Mouse (Mus musculus) stomach, embryonic 15.5 days (tissue): ENCODE data around the gene Rab19. TPM values are rescaled to one million over a fixed set of nuclear protein-coding genes. Genes with fewer than 3 reads are reported as not detected.

Experiments used
- ATAC-seq: fragments of 200-750 bp; cut with Nextera tagmentation; 2 replicates; pipeline ENCODE4 v1.8.0; 2017; ENCODE audit warnings: low read depth, moderate number of reproducible peaks, moderate TSS enrichment; ENCODE audit not compliant: insufficient read depth, low FRiP score
- H3K27ac ChIP-seq: fragments of 300-500 bp; sonication (generic); 2 replicates; pipeline ENCODE4 v1.5.1; 2015; ENCODE audit warnings: mild to moderate bottlenecking, inconsistent platforms
- H3K27me3 ChIP-seq: fragments of 300-500 bp; sonication (generic); replicated peaks from 2 replicates; pipeline ENCODE4 v1.6.1; 2015; ENCODE audit warnings: inconsistent platforms
- H3K36me3 ChIP-seq: fragments of 300-500 bp; sonication (generic); 2 replicates; pipeline ENCODE4 v1.6.1; 2015; ENCODE audit warnings: inconsistent platforms
- H3K4me1 ChIP-seq: fragments of 300-500 bp; sonication (generic); 2 replicates; pipeline ENCODE4 v1.6.1; 2015; ENCODE audit warnings: inconsistent platforms
- H3K4me2 ChIP-seq: fragments of 300-500 bp; sonication (generic); 2 replicates; pipeline ENCODE4 v1.6.1; 2015; ENCODE audit warnings: mild to moderate bottlenecking, inconsistent platforms
- H3K4me3 ChIP-seq: fragments of 300-500 bp; sonication (generic); replicated peaks from 2 replicates; pipeline ENCODE4 v1.5.1; 2015; ENCODE audit warnings: inconsistent platforms
- H3K9ac ChIP-seq: fragments of 300-500 bp; sonication (generic); 2 replicates; pipeline ENCODE4 v1.6.1; 2015; ENCODE audit warnings: inconsistent platforms
- H3K9me3 ChIP-seq: fragments of 300-500 bp; sonication (generic); 2 replicates; pipeline ENCODE4 v1.6.1; 2016; ENCODE audit warnings: inconsistent platforms
- WGBS: fragments of 180-500 bp; shearing (Covaris S2); methylation state at CpG from one replicate; pipeline ENCODE4 v1.1.7; 2015; 5-methylcytosine and 5-hydroxymethylcytosine counted together
- polyA plus RNA-seq: library from polyadenylated mRNA; unstranded; fragments of >200 nt; fragmentation: Nextera tagmentation; extraction: Ambion mirVana; gene quantifications from 2 replicates; pipeline ENCODE4 v1.2.1, GENCODE M21; 2015

Gene Rab19
- 4.8 and 6.1 TPM in 2 replicates for polyA plus RNA-seq

DNA sequence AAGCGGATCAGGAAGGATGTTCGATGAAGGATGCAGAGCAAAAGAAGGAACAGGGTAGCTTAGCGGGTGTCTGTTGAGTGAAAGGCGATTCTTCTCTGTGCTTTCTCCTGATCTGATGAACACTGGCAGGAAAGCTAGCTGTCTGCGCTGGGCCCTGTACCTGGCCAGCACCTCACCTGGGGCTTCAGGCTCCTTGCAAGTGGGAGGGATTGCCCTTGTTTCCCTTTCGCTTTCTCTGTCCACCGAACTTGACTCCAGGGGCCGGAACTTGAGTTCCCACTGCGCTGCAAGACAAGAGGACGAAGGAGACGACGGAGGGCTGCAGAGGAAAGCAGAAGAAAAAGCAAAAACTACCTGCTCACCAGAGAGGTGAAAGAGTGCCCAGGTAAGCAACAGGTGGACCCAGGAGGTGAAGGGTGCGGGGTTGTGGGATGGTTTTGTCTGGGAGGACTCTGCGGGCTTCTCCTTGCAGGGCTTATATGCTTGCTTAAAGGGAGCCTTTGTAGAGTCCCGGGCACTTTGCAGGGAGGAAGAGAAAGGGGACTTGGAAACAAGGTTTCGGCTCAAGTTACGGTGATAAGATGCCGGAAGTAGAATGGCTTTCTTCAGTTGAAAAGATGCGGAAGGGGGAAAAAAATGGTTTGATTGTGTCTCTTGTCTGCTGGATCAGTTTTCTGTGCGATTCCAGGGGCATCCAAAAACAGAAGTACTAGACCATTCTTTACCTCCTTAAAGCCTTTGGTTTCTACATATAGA lies at the start of gene Rab19:
TSS of gene Rab19 (plus strand) at position 51 of the 756 bp plus-strand sequence.
- H3K4me3 ChIP-seq: peak within 1 kb of the TSS; percentile 42
- H3K4me1 ChIP-seq: peaks cover 4% of the 10 kb centered on the region; the same call in 1 of the 2 replicates
- H3K36me3 ChIP-seq: no peaks in the 10 kb centered on the region
- peak within 1 kb of the TSS; percentile 60 for H3K4me2 ChIP-seq
- 5% methylated on average over 20 of the region's 20 CpGs for WGBS
- H3K27ac ChIP-seq: peak within 1 kb of the TSS; percentile 61
- peak; percentile 21; the same call in 1 of the 2 replicates for ATAC-seq
- H3K9ac ChIP-seq: no peak within 1 kb of the TSS; the same call in 1 of the 2 replicates
- no peaks in the 10 kb centered on the region for H3K27me3 ChIP-seq
- H3K9me3 ChIP-seq: no peaks in the 10 kb centered on the region

DNA sequence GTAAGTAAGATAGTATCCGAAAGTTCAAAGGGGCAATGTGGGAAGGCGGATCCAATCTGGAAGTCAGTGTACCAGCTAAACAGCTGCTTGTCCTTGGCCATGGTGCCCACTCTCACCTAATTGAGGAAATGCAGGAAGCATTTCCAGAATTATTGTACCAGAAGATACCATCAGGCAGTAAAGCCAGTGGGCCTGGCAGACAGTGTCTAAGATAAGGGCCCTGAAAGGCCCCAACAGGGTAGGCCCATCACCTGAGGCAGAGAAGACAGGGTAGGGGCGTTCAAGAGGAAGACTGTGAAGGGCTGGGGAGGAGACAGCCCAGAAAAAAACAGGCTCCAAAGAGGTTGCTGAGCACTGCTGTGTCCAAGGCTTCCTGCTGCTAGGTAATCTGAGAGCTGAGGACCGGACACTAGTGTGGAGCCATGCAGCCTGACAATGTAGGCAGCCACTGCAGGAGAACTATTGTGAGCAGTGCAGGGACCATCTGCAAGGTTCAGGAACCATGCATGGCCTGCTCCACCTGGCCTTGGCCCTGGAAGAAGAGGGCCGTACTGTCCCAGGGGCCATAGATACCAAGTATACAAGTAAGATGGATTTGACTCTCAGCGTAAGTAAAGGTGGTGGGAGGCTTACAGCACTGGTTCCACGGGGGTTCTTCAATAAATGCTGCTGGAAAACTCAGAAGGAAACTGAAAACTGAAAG lies 48.8 kb upstream of the Rab19 start:
- Histone ChIP-seq H3K4me1 (no peaks in the 10 kb centered on the region), H3K4me3 (no peak overlapping the region), H3K27me3 (no peaks in the 10 kb centered on the region), H3K9me3 (no peaks in the 10 kb centered on the region), H3K27ac (no peak overlapping the region), H3K4me2 (no peak overlapping the region), H3K9ac (no peak overlapping the region), H3K36me3 (peaks cover 16% of the 10 kb centered on the region; the same call in 1 of the 2 replicates)
- 86% methylated on average over 7 of the region's 7 CpGs for WGBS
- ATAC-seq: no peak

DNA sequence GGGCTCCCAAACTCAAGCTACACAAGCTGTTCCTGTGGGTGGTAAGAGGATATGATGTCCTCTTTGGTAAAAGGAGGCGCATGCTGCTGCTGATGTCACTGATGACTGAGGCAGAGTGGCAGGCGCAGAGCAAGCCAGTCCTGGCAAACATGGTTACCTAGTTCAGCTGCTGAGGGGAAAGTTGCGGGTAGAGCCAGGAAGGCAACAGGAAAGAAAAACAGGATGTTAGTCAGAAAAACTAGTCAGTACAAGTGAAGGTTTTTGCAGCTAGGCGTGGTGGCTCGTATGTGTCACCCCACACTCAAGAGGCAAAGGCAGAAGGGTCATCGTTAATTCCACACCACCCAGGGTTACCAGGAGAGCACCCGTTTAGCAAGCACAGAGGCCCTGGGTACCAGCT lies 46.8 kb upstream of the Rab19 start:
- H3K4me1 ChIP-seq: no peaks in the 10 kb centered on the region
- H3K4me3 ChIP-seq: no peak overlapping the region
- peaks cover 27% of the 10 kb centered on the region for H3K36me3 ChIP-seq
- H3K9me3 ChIP-seq: no peaks in the 10 kb centered on the region
- WGBS: 80% methylated on average over 7 of the region's 7 CpGs
- ATAC-seq: no peak
- no peak overlapping the region for H3K4me2 ChIP-seq
- no peak overlapping the region for H3K27ac ChIP-seq
- H3K27me3 ChIP-seq: no peaks in the 10 kb centered on the region
- H3K9ac ChIP-seq: no peak overlapping the region

DNA sequence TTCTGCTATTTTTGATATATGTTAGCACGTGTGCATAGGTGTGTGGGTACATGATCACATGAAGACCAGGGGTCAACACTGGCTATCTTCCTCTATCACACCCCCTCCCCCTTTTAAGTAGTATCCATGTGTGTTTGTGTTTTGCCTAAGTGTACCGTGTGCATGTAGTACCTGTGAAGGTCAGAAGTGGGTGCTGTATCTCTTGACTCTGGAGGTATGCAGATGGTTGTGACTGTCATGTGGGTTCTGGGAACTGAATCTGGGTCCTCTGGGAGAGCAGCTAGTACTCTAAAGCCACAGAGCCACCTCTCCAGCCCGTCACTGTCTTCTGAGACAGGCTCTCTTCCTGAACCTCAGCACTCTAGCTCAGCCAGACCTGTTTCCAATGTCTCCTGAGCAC lies 46.1 kb upstream of the Rab19 start:
- Histone ChIP-seq H3K4me2 (no peak overlapping the region), H3K27ac (no peak overlapping the region), H3K4me3 (no peak overlapping the region), H3K4me1 (no peaks in the 10 kb centered on the region), H3K27me3 (no peaks in the 10 kb centered on the region), H3K36me3 (peaks cover 27% of the 10 kb centered on the region), H3K9ac (no peak overlapping the region), H3K9me3 (no peaks in the 10 kb centered on the region)
- WGBS: 88% methylated on average over 3 of the region's 3 CpGs
- no peak for ATAC-seq

DNA sequence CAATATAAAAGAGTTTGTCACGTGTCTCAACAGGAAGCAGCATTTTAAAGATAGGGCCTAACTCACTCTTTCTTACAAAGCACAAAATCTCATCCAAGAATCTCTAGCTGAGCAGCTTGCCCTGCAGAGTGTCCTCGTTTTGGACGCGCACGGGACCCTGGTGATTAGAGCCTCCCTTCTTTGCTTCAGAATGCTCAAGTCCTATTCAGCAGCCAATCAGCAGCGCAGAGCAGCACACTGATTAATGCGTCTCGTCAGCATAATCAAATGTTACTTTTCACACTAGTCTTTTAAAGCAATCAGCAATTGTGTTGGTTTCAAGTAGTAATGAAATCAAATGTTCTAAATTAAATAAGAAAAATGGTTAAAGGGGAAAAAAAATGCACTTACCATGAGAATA lies 42.6 kb upstream of the Rab19 start:
- H3K9me3 ChIP-seq: no peaks in the 10 kb centered on the region
- H3K4me1 ChIP-seq: no peaks in the 10 kb centered on the region
- WGBS: 85% methylated on average over 8 of the region's 8 CpGs
- H3K4me2 ChIP-seq: no peak overlapping the region
- no peaks in the 10 kb centered on the region for H3K27me3 ChIP-seq
- no peak overlapping the region for H3K9ac ChIP-seq
- H3K36me3 ChIP-seq: peaks cover 32% of the 10 kb centered on the region
- no peak overlapping the region for H3K4me3 ChIP-seq
- no peak overlapping the region for H3K27ac ChIP-seq
- no peak for ATAC-seq

DNA sequence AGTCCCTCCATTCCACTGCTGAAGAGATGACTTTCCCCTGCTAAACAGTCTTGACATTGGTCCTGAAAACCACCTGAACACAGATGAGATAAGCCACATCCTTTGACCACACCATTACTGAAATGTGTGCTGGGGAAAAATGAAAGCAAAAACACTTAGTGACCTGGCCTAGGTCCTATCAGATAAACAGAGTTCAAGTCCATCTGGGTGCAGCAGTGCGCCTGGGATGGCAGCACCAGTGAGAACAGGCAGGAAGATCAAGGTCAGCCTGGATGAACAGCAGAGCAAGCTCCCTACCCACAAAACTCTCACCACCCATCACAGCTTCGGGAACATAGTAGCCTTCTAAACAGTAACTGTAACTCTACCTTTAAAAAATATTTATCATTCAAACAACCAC lies 39.2 kb upstream of the Rab19 start:
- H3K36me3 ChIP-seq: peaks cover 31% of the 10 kb centered on the region
- ATAC-seq: no peak
- no peaks in the 10 kb centered on the region for H3K4me1 ChIP-seq
- H3K9ac ChIP-seq: no peak overlapping the region
- H3K27ac ChIP-seq: no peak overlapping the region
- H3K4me3 ChIP-seq: no peak overlapping the region
- no peaks in the 10 kb centered on the region for H3K9me3 ChIP-seq
- 56% methylated on average over 2 of the region's 2 CpGs for WGBS
- no peaks in the 10 kb centered on the region for H3K27me3 ChIP-seq
- no peak overlapping the region for H3K4me2 ChIP-seq

DNA sequence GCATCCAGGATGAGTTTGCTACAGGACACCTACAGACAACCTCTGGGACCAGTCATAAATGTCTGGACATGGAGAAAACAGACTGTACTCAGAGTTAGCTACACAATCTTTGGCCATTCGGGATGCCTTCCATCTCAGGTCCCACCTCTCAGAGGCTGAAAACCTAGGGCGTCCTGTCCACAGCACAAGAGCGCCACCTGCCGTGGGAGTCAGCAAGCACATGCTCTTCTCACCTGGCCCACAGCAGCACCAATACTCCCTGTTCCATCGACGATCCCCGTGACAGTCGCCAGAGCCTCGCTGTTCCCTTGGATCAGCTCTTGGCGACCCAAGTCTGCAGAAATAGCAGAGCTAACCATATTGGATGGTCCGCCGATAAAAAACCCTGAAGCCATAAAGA lies 37.0 kb upstream of the Rab19 start:
- Histone ChIP-seq H3K36me3 (peaks cover 18% of the 10 kb centered on the region), H3K4me3 (no peak overlapping the region), H3K4me1 (no peaks in the 10 kb centered on the region), H3K9me3 (no peaks in the 10 kb centered on the region), H3K4me2 (no peak overlapping the region), H3K27ac (no peak overlapping the region), H3K9ac (no peak overlapping the region), H3K27me3 (no peaks in the 10 kb centered on the region)
- ATAC-seq: no peak
- WGBS: 18% methylated on average over 12 of the region's 12 CpGs

DNA sequence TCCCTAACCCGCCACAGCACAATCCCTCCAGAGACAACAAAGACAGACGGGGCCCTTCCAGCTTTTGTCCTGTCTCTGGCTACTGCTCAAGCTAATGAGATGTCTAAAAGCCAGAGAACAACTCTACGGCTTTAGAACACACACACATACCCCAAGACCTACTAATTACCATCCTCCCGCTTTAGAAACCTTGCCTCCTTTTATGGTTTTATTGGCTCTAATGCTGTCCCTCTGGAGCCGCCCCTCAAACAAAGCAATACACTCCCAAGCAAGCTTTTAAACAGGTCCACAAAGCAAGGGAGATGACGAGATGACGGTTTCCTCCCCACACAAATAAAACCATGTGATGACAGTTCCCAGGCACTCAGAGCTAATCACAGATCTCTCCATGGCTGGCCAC lies 35.5 kb upstream of the Rab19 start:
- Histone ChIP-seq H3K9me3 (no peaks in the 10 kb centered on the region), H3K9ac (no peak overlapping the region), H3K27ac (no peak overlapping the region), H3K4me1 (no peaks in the 10 kb centered on the region), H3K27me3 (no peaks in the 10 kb centered on the region), H3K36me3 (peaks cover 25% of the 10 kb centered on the region), H3K4me2 (no peak overlapping the region), H3K4me3 (no peak overlapping the region)
- ATAC-seq: no peak
- 73% methylated on average over 7 of the region's 7 CpGs for WGBS

DNA sequence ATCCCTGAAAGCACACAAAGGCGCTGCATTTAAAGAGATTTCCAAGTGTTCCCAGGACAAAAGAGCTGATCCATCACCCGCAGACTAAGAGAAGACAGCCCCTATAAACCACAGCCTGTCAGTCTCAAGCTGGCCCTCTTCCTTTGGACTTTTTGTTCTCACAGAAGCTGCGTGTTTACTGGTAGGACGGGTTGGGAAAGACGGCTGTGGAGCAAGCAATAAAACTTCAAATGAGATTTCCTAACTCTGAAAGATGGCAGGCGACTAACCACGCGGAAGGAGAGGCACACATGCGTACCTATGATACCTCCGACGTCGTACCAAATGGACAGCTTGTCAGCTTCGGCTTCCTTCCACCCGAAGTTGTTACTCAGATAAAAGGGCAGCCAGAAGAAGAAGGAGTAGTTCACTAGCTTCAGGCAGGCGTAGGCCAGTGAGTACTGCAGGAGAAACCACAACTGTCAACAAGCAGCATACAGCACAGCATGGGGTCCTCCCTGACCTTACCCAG lies 33.9 kb upstream of the Rab19 start:
- H3K27ac ChIP-seq: no peak overlapping the region
- no peak overlapping the region for H3K9ac ChIP-seq
- H3K27me3 ChIP-seq: no peaks in the 10 kb centered on the region
- H3K4me3 ChIP-seq: no peak overlapping the region
- no peak overlapping the region for H3K4me2 ChIP-seq
- H3K4me1 ChIP-seq: no peaks in the 10 kb centered on the region
- H3K36me3 ChIP-seq: peaks cover 33% of the 10 kb centered on the region
- WGBS: 23% methylated on average over 15 of the region's 15 CpGs
- no peaks in the 10 kb centered on the region for H3K9me3 ChIP-seq
- no peak for ATAC-seq

DNA sequence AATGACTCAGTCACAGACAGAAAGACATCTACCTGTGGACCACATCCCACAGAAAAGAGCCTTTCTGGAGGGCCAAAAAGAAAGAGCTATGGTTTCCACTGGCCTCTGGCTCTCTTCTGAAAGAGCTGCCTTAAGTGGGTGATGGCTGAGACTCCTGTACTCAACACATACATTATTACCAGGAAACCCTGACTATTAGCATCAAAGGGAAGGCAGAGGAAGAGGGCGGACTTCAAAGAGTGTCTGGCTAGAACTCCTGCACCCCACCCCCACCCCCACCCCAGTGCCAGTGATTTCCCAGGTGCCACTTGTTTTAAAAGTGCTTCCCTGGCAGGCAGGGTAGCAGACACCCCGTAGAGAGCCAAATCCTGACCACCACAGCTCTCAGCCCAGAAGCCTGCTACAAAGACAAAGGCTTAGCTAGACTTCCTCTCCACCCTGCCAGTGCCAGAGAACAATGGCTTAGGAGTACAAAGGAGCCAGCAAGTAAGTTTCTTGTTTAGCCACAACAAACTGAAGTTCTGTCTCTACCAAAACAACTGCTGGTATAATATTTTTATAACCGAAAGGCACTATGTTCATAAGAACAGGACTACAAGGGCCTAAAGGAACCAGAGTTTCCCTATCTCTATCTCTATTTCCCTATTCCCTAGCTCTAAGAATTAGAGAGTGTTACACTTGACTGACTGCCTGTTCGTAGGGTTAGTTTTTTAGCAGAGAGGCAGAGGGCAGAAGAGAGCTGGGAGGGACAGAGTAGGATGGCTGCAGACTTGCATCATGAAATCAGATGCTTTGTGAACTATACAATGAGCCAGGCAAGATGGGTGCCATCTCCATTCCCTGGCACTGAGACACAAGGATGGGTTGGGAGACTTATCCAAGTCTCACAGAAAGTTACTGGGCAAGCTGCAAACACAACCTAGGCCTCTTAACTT lies 32.8 kb upstream of the Rab19 start:
- H3K4me2 ChIP-seq: no peak overlapping the region
- peaks cover 31% of the 10 kb centered on the region; the same call in 1 of the 2 replicates for H3K36me3 ChIP-seq
- H3K27ac ChIP-seq: no peak overlapping the region
- no peaks in the 10 kb centered on the region for H3K27me3 ChIP-seq
- no peaks in the 10 kb centered on the region for H3K4me1 ChIP-seq
- no peak overlapping the region for H3K9ac ChIP-seq
- 56% methylated on average over 4 of the region's 4 CpGs for WGBS
- H3K4me3 ChIP-seq: no peak overlapping the region
- no peaks in the 10 kb centered on the region for H3K9me3 ChIP-seq
- no peak for ATAC-seq

DNA sequence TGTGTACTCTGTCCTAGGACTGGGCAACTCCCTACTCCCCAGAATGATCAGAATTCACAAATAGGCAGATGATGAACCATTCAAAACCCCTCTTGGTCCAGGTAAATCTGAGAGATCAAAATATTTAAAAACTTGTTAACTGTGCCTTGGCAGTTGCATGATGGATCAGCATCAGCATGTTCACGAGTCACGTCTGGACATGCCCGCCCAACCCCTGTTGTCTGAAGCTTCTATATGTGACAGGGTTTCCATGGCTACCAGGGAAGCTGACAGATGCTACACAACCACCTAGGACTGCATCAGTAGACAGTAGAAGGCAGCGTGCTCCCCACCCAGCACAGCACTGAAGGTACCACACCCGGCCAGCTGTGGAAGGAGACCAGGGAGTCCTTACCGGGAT lies 32.0 kb upstream of the Rab19 start:
- WGBS: 70% methylated on average over 6 of the region's 6 CpGs

More for the DNA sequence above, 32.0 kb upstream of the Rab19 start:
- no peak for ATAC-seq
- Histone ChIP-seq H3K9me3 (no peaks in the 10 kb centered on the region), H3K27me3 (no peaks in the 10 kb centered on the region), H3K4me3 (no peak overlapping the region), H3K27ac (no peak overlapping the region), H3K9ac (no peak overlapping the region), H3K4me1 (no peaks in the 10 kb centered on the region), H3K4me2 (no peak overlapping the region), H3K36me3 (peaks cover 31% of the 10 kb centered on the region; the same call in 1 of the 2 replicates)
